Mouse (Mus musculus) thymus, adult 18-20 months (tissue): ENCODE data around the gene Ggn.
"Not testable (repeated sequence)": the region's sequence is repeated elsewhere in the genome, so short reads cannot be mapped to it uniquely, and the experiment has no call there.

ENCODE experiments used
- DNase-seq, 2 experiments: peaks; one replicate each; pipeline ENCODE4 v3.0.0; 2022; ENCODE audit warnings: mixed read lengths in 2 of 2

Ggn gene

GRCm38 (mm10) chr7:29212775-29213560 lies 43.0 kb downstream of the Ggn start:
- DNase-seq, result not testable (repeated sequence)

- DNase-seq, result no peak
Measured at GRCm38 (mm10) chr7:29213675-29214082, 43.7 kb downstream of the Ggn start, which contains the start of gene Catsperg1. Catsperg1 (minus strand) TSS chr7:29214035.

DNA sequence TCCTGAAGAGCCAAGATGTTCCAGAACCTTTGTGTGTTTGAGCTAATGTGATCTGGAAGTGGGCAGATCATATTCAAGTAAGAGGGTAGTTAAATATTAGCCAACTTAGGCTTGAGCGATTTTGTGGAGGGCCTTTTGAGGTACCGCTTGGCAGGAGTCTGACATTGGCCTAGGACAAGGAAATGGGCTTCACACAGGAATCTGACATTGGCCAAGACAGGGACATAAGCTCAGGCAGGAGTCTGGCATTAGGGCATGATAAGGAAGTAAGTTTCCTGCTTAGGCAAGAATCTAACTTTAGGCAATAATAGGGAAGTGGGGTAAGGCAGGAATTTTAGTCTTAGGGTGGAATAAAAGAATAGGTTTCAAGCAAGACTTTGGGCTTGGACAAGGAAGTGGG lies 44.2 kb downstream of the Ggn start:
- DNase-seq, result no peak

DNA sequence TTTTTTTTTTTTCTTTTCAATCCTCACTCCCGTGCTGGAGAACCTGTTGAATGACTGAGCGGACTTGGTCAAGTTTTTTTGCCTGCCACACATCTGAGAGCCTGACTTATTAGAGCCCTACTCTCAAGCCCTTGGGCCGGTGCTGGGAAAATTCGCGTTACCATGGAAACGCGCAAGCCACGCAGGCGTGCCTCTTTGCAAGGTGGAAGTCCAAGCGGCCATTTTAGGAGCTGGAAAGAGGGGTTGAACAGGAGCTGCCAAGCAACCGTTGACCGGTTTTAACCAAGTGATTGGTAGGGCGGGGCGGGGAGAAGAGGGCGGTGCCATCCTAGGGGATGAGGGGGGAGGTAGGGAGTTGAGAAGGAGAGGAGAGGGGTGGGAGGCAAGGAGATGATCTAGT lies 44.8 kb downstream of the Ggn start:
- no peak for DNase-seq
